Mouse (Mus musculus) adrenal gland, postnatal 14 days (tissue): Measurements from ENCODE around the gene Trip6. TPM values are rescaled to one million over a fixed set of nuclear protein-coding genes. Genes with fewer than 3 reads are reported as not detected.

Experiments
- DNase-seq: peaks from one replicate; pipeline ENCODE4 v3.0.0; 2021; ENCODE audit warnings: mixed read lengths
- total RNA-seq: library from RNA; stranded (reverse); gene quantifications from 2 replicates; pipeline ENCODE4 v1.2.3, GENCODE M21; 2021

The Trip6 gene
- total RNA-seq, 1 experiment from 2014 or later: 34.7 TPM

GRCm38 (mm10) chr5:137338663-137339289, 24.6 kb upstream of the Trip6 start:
- peak; percentile 69 for DNase-seq

- peak; percentile 96 for DNase-seq
Observed at GRCm38 (mm10) chr5:137338256-137338655, 24.1 kb upstream of the Trip6 start.

- no peak for DNase-seq
Observed at GRCm38 (mm10) chr5:137337190-137337589, 23.0 kb upstream of the Trip6 start.

GRCm38 (mm10) chr5:137335066-137335465, 20.9 kb upstream of the Trip6 start:
- DNase-seq: no peak

- no peak for DNase-seq
Observed at GRCm38 (mm10) chr5:137334317-137334716, 20.1 kb upstream of the Trip6 start.

GRCm38 (mm10) chr5:137333512-137334174, 19.4 kb upstream of the Trip6 start, which contains the start of gene Slc12a9:
Slc12a9 (minus strand) TSS chr5:137333597.
- peak; percentile 97 for DNase-seq

- DNase-seq: no peak
Observed at GRCm38 (mm10) chr5:137332857-137333511, 18.8 kb upstream of the Trip6 start.

GRCm38 (mm10) chr5:137330910-137331309, 16.7 kb upstream of the Trip6 start:
- no peak for DNase-seq

GRCm38 (mm10) chr5:137320996-137321395, 6.8 kb upstream of the Trip6 start:
- DNase-seq: no peak

- DNase-seq: no peak
Observed at GRCm38 (mm10) chr5:137318570-137318969, 4.4 kb upstream of the Trip6 start.

GRCm38 (mm10) chr5:137317361-137317760, 3.2 kb upstream of the Trip6 start:
- DNase-seq: no peak

- peak; percentile 58 for DNase-seq
Observed at GRCm38 (mm10) chr5:137315084-137315903, 1.1 kb upstream of the Trip6 start.

GRCm38 (mm10) chr5:137313466-137314192, 575 bp downstream of the Trip6 start:
- DNase-seq: peak; percentile 63

GRCm38 (mm10) chr5:137308356-137308755, 5.8 kb downstream of the Trip6 start:
- no peak for DNase-seq

GRCm38 (mm10) chr5:137307071-137307912, 6.9 kb downstream of the Trip6 start, which contains the start of gene Srrt:
Srrt (minus strand) TSS chr5:137307674.
- peak; percentile 94 for DNase-seq

- DNase-seq: no peak
Observed at GRCm38 (mm10) chr5:137306439-137307005, 7.7 kb downstream of the Trip6 start.

- no peak for DNase-seq
Observed at GRCm38 (mm10) chr5:137305822-137306221, 8.4 kb downstream of the Trip6 start.

GRCm38 (mm10) chr5:137304816-137305215, 9.4 kb downstream of the Trip6 start:
- no peak for DNase-seq

- no peak for DNase-seq
Observed at GRCm38 (mm10) chr5:137304165-137304564, 10.0 kb downstream of the Trip6 start.

GRCm38 (mm10) chr5:137303609-137304008, 10.6 kb downstream of the Trip6 start:
- DNase-seq: no peak
